Mouse (Mus musculus): ENCODE results near the gene Lce1d.
"Not testable (repeated sequence)": the region's sequence is repeated elsewhere in the genome, so short reads cannot be mapped to it uniquely, and the experiment has no call there.

Lce1d gene

GRCm38 (mm10) chr3:92687110-92687509 lies at the start of gene Lce1d:
TSS of gene Lce1d (minus strand) at chr3:92687210.
- no peak for DNase-seq

- DNase-seq: no peak
Observed at GRCm38 (mm10) chr3:92722631-92723030, 35.6 kb upstream of the Lce1d start.

GRCm38 (mm10) chr3:92720250-92720649 lies 33.2 kb upstream of the Lce1d start, which contains the start of gene Lce1f:
TSS of gene Lce1f (minus strand) at chr3:92720350.
- DNase-seq: no peak

- DNase-seq: no peak
Observed at GRCm38 (mm10) chr3:92715122-92715521, 28.1 kb upstream of the Lce1d start.

- no peak for DNase-seq
Observed at GRCm38 (mm10) chr3:92708974-92709373, 22.0 kb upstream of the Lce1d start, which contains the start of gene Lce1e. TSS of gene Lce1e (minus strand) at chr3:92709074.

GRCm38 (mm10) chr3:92694613-92695012 lies 7.6 kb upstream of the Lce1d start:
- no peak for DNase-seq

- DNase-seq: no peak
Observed at GRCm38 (mm10) chr3:92691688-92692087, 4.7 kb upstream of the Lce1d start.

- DNase-seq: not testable (repeated sequence)
Observed at GRCm38 (mm10) chr3:92689154-92689553, 2.1 kb upstream of the Lce1d start.

- no peak for DNase-seq
Observed at GRCm38 (mm10) chr3:92678947-92679346, 8.1 kb downstream of the Lce1d start, which contains the start of gene Lce1c. TSS of gene Lce1c (plus strand) at chr3:92679247.

GRCm38 (mm10) chr3:92670215-92670614 lies 16.8 kb downstream of the Lce1d start, which contains the start of gene Lce1a2:
TSS of gene Lce1a2 (minus strand) at chr3:92670315.
- no peak for DNase-seq

GRCm38 (mm10) chr3:92656826-92657225 lies 30.2 kb downstream of the Lce1d start, which contains the start of gene Lce1b:
TSS of gene Lce1b (minus strand) at chr3:92656926.
- no peak for DNase-seq

- no peak for DNase-seq
Observed at GRCm38 (mm10) chr3:92648207-92648606, 38.8 kb downstream of the Lce1d start, which contains the start of gene Lce1a1. TSS of gene Lce1a1 (minus strand) at chr3:92648307.

- DNase-seq: no peak
Observed at GRCm38 (mm10) chr3:92639854-92640253, 47.2 kb downstream of the Lce1d start.

GRCm38 (mm10) chr3:92638653-92638991 lies 48.4 kb downstream of the Lce1d start:
- DNase-seq: no peak

GRCm38 (mm10) chr3:92637745-92638652 lies 49.0 kb downstream of the Lce1d start:
- DNase-seq: no peak

Data from thymus, adult 18-20 months (tissue).